Mouse (Mus musculus): Measurements from ENCODE around the gene Nolc1. TPM values are rescaled to one million over a fixed set of nuclear protein-coding genes. Genes with fewer than 3 reads are reported as not detected.
A peak's percentile ranks its signal among the peaks of the same experiment; 100 is the strongest.
"Not testable (repeated sequence)": the region's sequence is repeated elsewhere in the genome, so short reads cannot be mapped to it uniquely, and the experiment has no call there.

Nolc1 gene
- polyA plus RNA-seq, 1 experiment from 2014 or later, result 67.2 TPM

- ATAC-seq, result no peak
- Histone ChIP-seq H3K9ac (ENCODE audit: low read length) (no peak overlapping the region), H3K27ac (ENCODE audit: low read depth, low read length) (no peak overlapping the region), H3K4me3 (ENCODE audit: low read depth, low read length) (no peak overlapping the region), H3K9me3 (replicated peaks; ENCODE audit: control insufficient read depth, low read length) (no peaks in the 10 kb centered on the region), H3K4me1 (ENCODE audit: control insufficient read depth, insufficient read depth, low read length) (no peaks in the 10 kb centered on the region), H3K27me3 (replicated peaks; ENCODE audit: control insufficient read depth, insufficient read depth, low read length) (no peaks in the 10 kb centered on the region), H3K4me2 (ENCODE audit: low read length) (no peak overlapping the region), H3K36me3 (ENCODE audit: control insufficient read depth, insufficient read depth, low read length) (no peaks in the 10 kb centered on the region)
- 75% methylated on average over 6 of the region's 6 CpGs for WGBS
- no peak for DNase-seq (ENCODE audit: low spot score)
Measured at GRCm38 (mm10) chr19:46120872-46121271, 45.2 kb downstream of the Nolc1 start.

GRCm38 (mm10) chr19:46123876-46124275, 48.2 kb downstream of the Nolc1 start:
- Histone ChIP-seq H3K4me1 (ENCODE audit: control insufficient read depth, insufficient read depth, low read length) (no peaks in the 10 kb centered on the region), H3K9me3 (replicated peaks; ENCODE audit: control insufficient read depth, low read length) (no peaks in the 10 kb centered on the region), H3K27ac (ENCODE audit: low read depth, low read length) (no peak overlapping the region), H3K4me3 (ENCODE audit: low read depth, low read length) (no peak overlapping the region), H3K4me2 (ENCODE audit: low read length) (no peak overlapping the region), H3K27me3 (replicated peaks; ENCODE audit: control insufficient read depth, insufficient read depth, low read length) (no peaks in the 10 kb centered on the region), H3K9ac (ENCODE audit: low read length) (no peak overlapping the region), H3K36me3 (ENCODE audit: control insufficient read depth, insufficient read depth, low read length) (no peaks in the 10 kb centered on the region)
- 84% methylated on average over 3 of the region's 3 CpGs for WGBS
- ATAC-seq, result no peak
- no peak for DNase-seq (ENCODE audit: low spot score)

- Histone ChIP-seq H3K9me3 (replicated peaks; ENCODE audit: control insufficient read depth, low read length) (no peaks in the 10 kb centered on the region), H3K27ac (ENCODE audit: low read depth, low read length) (no peak overlapping the region), H3K27me3 (replicated peaks; ENCODE audit: control insufficient read depth, insufficient read depth, low read length) (no peaks in the 10 kb centered on the region), H3K4me1 (ENCODE audit: control insufficient read depth, insufficient read depth, low read length) (no peaks in the 10 kb centered on the region), H3K9ac (ENCODE audit: low read length) (no peak overlapping the region), H3K4me3 (ENCODE audit: low read depth, low read length) (no peak overlapping the region), H3K4me2 (ENCODE audit: low read length) (no peak overlapping the region), H3K36me3 (ENCODE audit: control insufficient read depth, insufficient read depth, low read length) (no peaks in the 10 kb centered on the region)
- ATAC-seq (no peak), DNase-seq (ENCODE audit: low spot score) (no peak)
Measured at GRCm38 (mm10) chr19:46124651-46125050, 49.0 kb downstream of the Nolc1 start.

- Histone ChIP-seq H3K4me2 (ENCODE audit: low read length) (no peak overlapping the region), H3K9me3 (replicated peaks; ENCODE audit: control insufficient read depth, low read length) (no peaks in the 10 kb centered on the region), H3K27ac (ENCODE audit: low read depth, low read length) (no peak overlapping the region), H3K27me3 (replicated peaks; ENCODE audit: control insufficient read depth, insufficient read depth, low read length) (peaks cover 12% of the 10 kb centered on the region), H3K9ac (ENCODE audit: low read length) (no peak overlapping the region), H3K4me3 (ENCODE audit: low read depth, low read length) (no peak overlapping the region), H3K36me3 (ENCODE audit: control insufficient read depth, insufficient read depth, low read length) (no peaks in the 10 kb centered on the region), H3K4me1 (ENCODE audit: control insufficient read depth, insufficient read depth, low read length) (no peaks in the 10 kb centered on the region)
- ATAC-seq (no peak), DNase-seq (ENCODE audit: low spot score) (no peak)
- WGBS, result 92% methylated on average over 4 of the region's 4 CpGs
Measured at GRCm38 (mm10) chr19:46126301-46126700, 50.6 kb downstream of the Nolc1 start.

DNA sequence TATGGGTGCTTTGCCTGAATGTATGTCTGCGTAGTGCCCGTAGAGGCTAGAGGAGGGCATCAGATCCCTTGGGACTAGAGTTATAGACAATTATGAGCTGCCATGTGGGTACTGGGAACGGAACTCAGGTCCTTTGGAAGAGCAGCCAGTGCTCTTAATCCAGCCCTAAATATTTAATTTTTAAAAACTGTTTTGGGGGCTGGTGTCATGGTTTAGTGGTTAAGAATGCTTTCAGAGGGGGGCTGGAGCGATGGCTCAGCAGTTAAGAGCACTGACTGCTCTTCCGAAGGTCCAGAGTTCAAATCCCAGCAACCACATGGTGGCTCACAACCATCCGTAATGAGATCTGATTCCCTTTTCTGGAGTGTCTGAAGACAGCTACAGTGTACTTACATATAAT, 54.1 kb downstream of the Nolc1 start:
- not testable (repeated sequence) for H3K27ac ChIP-seq (ENCODE audit: low read depth, low read length); H3K4me2 ChIP-seq (ENCODE audit: low read length); H3K9me3 ChIP-seq (replicated peaks; ENCODE audit: control insufficient read depth, low read length); H3K36me3 ChIP-seq (ENCODE audit: control insufficient read depth, insufficient read depth, low read length); H3K4me1 ChIP-seq (ENCODE audit: control insufficient read depth, insufficient read depth, low read length); H3K4me3 ChIP-seq (ENCODE audit: low read depth, low read length); DNase-seq (ENCODE audit: low spot score); ATAC-seq; H3K9ac ChIP-seq (ENCODE audit: low read length)
- 80% methylated on average over 6 of the region's 6 CpGs for WGBS
- H3K27me3 ChIP-seq (replicated peaks; ENCODE audit: control insufficient read depth, insufficient read depth, low read length), result peaks cover 40% of the 10 kb centered on the region

- WGBS, result 9% methylated on average over 6 of the region's 8 CpGs
- DNase-seq (ENCODE audit: low spot score), result no peak
- Histone ChIP-seq H3K9ac (ENCODE audit: low read length) (no peak overlapping the region), H3K9me3 (replicated peaks; ENCODE audit: control insufficient read depth, low read length) (no peaks in the 10 kb centered on the region), H3K27ac (ENCODE audit: low read depth, low read length) (no peak overlapping the region), H3K4me2 (ENCODE audit: low read length) (peak overlapping the region; percentile 33; the same call in 1 of the 2 replicates), H3K27me3 (replicated peaks; ENCODE audit: control insufficient read depth, insufficient read depth, low read length) (peaks cover 48% of the 10 kb centered on the region), H3K36me3 (ENCODE audit: control insufficient read depth, insufficient read depth, low read length) (no peaks in the 10 kb centered on the region), H3K4me3 (ENCODE audit: low read depth, low read length) (peak overlapping the region; percentile 9; the same call in 1 of the 2 replicates), H3K4me1 (ENCODE audit: control insufficient read depth, insufficient read depth, low read length) (peaks cover 13% of the 10 kb centered on the region)
- no peak for ATAC-seq
Measured at GRCm38 (mm10) chr19:46131283-46131682, 55.6 kb downstream of the Nolc1 start.

DNA sequence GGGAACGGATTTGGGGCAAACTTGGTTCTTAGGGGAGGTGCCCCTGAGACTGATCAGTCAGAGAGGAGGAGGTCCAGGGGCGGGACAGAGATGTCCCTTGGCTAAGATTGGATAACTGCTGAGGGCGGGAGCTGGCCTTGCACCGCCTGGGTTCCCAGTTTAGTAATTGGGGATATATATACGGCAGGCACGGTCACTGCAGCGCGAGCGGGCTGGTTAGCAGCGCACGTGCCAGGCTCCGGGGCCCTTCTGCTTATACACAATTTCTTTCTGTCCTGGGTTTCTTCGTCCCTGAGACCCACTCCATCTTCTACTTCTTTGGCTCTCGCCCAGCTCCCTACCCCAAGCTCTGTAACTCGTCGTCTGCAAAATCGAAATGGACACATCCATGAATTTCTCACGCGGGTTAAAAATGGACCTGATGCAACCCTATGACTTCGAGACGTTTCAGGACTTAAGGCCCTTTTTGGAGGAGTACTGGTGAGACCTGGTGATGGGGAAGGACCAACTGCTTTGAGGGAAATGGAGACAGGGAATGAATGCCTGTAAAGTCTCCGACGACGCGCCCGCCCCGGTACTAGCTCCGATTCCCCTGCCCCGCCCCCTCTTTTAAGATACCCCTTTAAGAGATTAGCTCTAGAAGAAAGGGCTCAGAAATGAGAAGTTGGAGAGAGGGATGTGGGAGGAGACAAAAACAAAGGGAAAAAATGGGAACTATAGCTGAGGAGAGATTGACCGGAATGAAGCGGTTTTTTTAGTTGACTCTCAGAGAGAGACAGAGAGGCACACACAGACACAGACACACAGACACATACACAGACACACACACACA, 56.2 kb downstream of the Nolc1 start, which contains the start of gene Elovl3:
Gene Elovl3 (plus strand): TSS at position 204 of the 832 bp plus-strand sequence.
- ATAC-seq (no peak; the same call in 1 of the 2 replicates), DNase-seq (ENCODE audit: low spot score) (peak; percentile 45)
- Histone ChIP-seq H3K9me3 (replicated peaks; ENCODE audit: control insufficient read depth, low read length) (no peaks in the 10 kb centered on the region), H3K27me3 (replicated peaks; ENCODE audit: control insufficient read depth, insufficient read depth, low read length) (peaks cover 54% of the 10 kb centered on the region), H3K27ac (ENCODE audit: low read depth, low read length) (no peak within 1 kb of the TSS), H3K4me3 (ENCODE audit: low read depth, low read length) (peak within 1 kb of the TSS; percentile 9; the same call in 1 of the 2 replicates), H3K4me2 (ENCODE audit: low read length) (peak within 1 kb of the TSS; percentile 33), H3K9ac (ENCODE audit: low read length) (peak within 1 kb of the TSS; percentile 2; the same call in 1 of the 2 replicates), H3K36me3 (ENCODE audit: control insufficient read depth, insufficient read depth, low read length) (no peaks in the 10 kb centered on the region), H3K4me1 (ENCODE audit: control insufficient read depth, insufficient read depth, low read length) (peaks cover 16% of the 10 kb centered on the region)
- under 1% methylated on average over 31 of the region's 31 CpGs for WGBS

DNA sequence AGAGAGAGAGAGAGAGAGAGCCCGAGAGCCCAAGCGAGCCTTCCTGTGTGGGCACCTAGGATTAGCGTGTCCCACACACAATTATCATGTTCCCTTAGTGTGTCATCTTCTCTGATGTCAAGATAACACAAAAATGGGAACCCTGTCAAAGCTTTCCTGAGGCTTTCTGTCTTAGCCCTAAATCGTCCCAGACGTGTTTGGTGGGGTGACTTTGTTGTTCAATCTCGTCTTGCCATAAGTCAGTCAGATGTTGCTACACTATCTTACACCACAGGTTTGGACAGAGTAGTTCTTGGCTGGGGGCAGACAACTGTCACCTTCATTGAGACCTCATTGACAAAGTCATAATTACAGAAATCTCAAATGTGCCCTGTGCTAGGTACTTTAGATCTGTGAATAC, 56.9 kb downstream of the Nolc1 start:
- H3K4me1 ChIP-seq (ENCODE audit: control insufficient read depth, insufficient read depth, low read length), result peaks cover 16% of the 10 kb centered on the region
- H3K27me3 ChIP-seq (replicated peaks; ENCODE audit: control insufficient read depth, insufficient read depth, low read length), result peaks cover 61% of the 10 kb centered on the region
- 20% methylated on average over 6 of the region's 6 CpGs for WGBS
- no peak overlapping the region for H3K9ac ChIP-seq (ENCODE audit: low read length)
- H3K36me3 ChIP-seq (ENCODE audit: control insufficient read depth, insufficient read depth, low read length), result no peaks in the 10 kb centered on the region
- no peak overlapping the region for H3K4me3 ChIP-seq (ENCODE audit: low read depth, low read length)
- no peak overlapping the region for H3K4me2 ChIP-seq (ENCODE audit: low read length)
- ATAC-seq (no peak), DNase-seq (ENCODE audit: low spot score) (no peak)
- no peak overlapping the region for H3K27ac ChIP-seq (ENCODE audit: low read depth, low read length)
- no peaks in the 10 kb centered on the region for H3K9me3 ChIP-seq (replicated peaks; ENCODE audit: control insufficient read depth, low read length)

Data from forebrain, embryonic 14.5 days (tissue).